Mouse (Mus musculus): ENCODE measurements around the gene Plekhg2. TPM values are rescaled to one million over a fixed set of nuclear protein-coding genes. Genes with fewer than 3 reads are reported as not detected.

Plekhg2 gene
- polyA plus RNA-seq, 1 experiment from 2014 or later, result 17.7 TPM

- WGBS, result 57% methylated on average over 17 of the region's 17 CpGs
- H3K27me3 ChIP-seq (replicated peaks; ENCODE audit: control insufficient read depth, insufficient read depth, low read length), result no peaks in the 10 kb centered on the region
- H3K4me1 ChIP-seq (ENCODE audit: control insufficient read depth, insufficient read depth, low read length), result peaks cover 33% of the 10 kb centered on the region
- H3K36me3 ChIP-seq (ENCODE audit: control insufficient read depth, insufficient read depth, low read length), result peaks cover 5% of the 10 kb centered on the region; the same call in 1 of the 2 replicates
- peak within 1 kb of the TSS; percentile 58 for H3K27ac ChIP-seq (ENCODE audit: low read depth, low read length)
- H3K9me3 ChIP-seq (replicated peaks; ENCODE audit: control insufficient read depth, low read length), result no peaks in the 10 kb centered on the region
- H3K9ac ChIP-seq (ENCODE audit: low read length), result peak within 1 kb of the TSS; percentile 74
- DNase-seq (ENCODE audit: low spot score) (no peak), ATAC-seq (no peak)
- peak within 1 kb of the TSS; percentile 51 for H3K4me3 ChIP-seq (ENCODE audit: low read depth, low read length)
- peak within 1 kb of the TSS; percentile 81 for H3K4me2 ChIP-seq (ENCODE audit: low read length)
These were observed 8.0 kb upstream of the Plekhg2 start, which contains the start of gene Zfp36 for GRCm38 (mm10) chr7:28380237-28381016. Gene Zfp36 (minus strand): TSS chr7:28380253.

GRCm38 (mm10) chr7:28378769-28379651 is 6.6 kb upstream of the Plekhg2 start:
- no peaks in the 10 kb centered on the region for H3K36me3 ChIP-seq (ENCODE audit: control insufficient read depth, insufficient read depth, low read length)
- peak overlapping the region; percentile 58 for H3K27ac ChIP-seq (ENCODE audit: low read depth, low read length)
- peak overlapping the region; percentile 51 for H3K4me3 ChIP-seq (ENCODE audit: low read depth, low read length)
- DNase-seq (ENCODE audit: low spot score) (peak; percentile 86), ATAC-seq (peak; percentile 64)
- H3K4me2 ChIP-seq (ENCODE audit: low read length), result peak overlapping the region; percentile 81
- peaks cover 33% of the 10 kb centered on the region for H3K4me1 ChIP-seq (ENCODE audit: control insufficient read depth, insufficient read depth, low read length)
- H3K27me3 ChIP-seq (replicated peaks; ENCODE audit: control insufficient read depth, insufficient read depth, low read length), result no peaks in the 10 kb centered on the region
- no peaks in the 10 kb centered on the region for H3K9me3 ChIP-seq (replicated peaks; ENCODE audit: control insufficient read depth, low read length)
- peak overlapping the region; percentile 74 for H3K9ac ChIP-seq (ENCODE audit: low read length)
- WGBS, result 1% methylated on average over 53 of the region's 53 CpGs

- Histone ChIP-seq H3K36me3 (ENCODE audit: control insufficient read depth, insufficient read depth, low read length) (no peaks in the 10 kb centered on the region), H3K27me3 (replicated peaks; ENCODE audit: control insufficient read depth, insufficient read depth, low read length) (no peaks in the 10 kb centered on the region)
- WGBS, result 57% methylated on average over 32 of the region's 32 CpGs
These were observed 5.8 kb upstream of the Plekhg2 start for GRCm38 (mm10) chr7:28378066-28378690.

GRCm38 (mm10) chr7:28377190-28378065 is 5.0 kb upstream of the Plekhg2 start:
- H3K27me3 ChIP-seq (replicated peaks; ENCODE audit: control insufficient read depth, insufficient read depth, low read length), result no peaks in the 10 kb centered on the region
- H3K4me2 ChIP-seq (ENCODE audit: low read length), result peak overlapping the region; percentile 81; the same call in 1 of the 2 replicates
- ATAC-seq, result no peak
- peaks cover 33% of the 10 kb centered on the region for H3K4me1 ChIP-seq (ENCODE audit: control insufficient read depth, insufficient read depth, low read length)
- H3K36me3 ChIP-seq (ENCODE audit: control insufficient read depth, insufficient read depth, low read length), result no peaks in the 10 kb centered on the region
- no peak overlapping the region for H3K27ac ChIP-seq (ENCODE audit: low read depth, low read length)
- no peak for DNase-seq (ENCODE audit: low spot score)
- peak overlapping the region; percentile 51 for H3K4me3 ChIP-seq (ENCODE audit: low read depth, low read length)
- H3K9ac ChIP-seq (ENCODE audit: low read length), result 0 out of 2 replicates have a peak overlapping the region, but pooled peaks have one; percentile 3
- H3K9me3 ChIP-seq (replicated peaks; ENCODE audit: control insufficient read depth, low read length), result no peaks in the 10 kb centered on the region
- 79% methylated on average over 18 of the region's 18 CpGs for WGBS

More at GRCm38 (mm10) chr7:28378066-28378690, 5.8 kb upstream of the Plekhg2 start:
- H3K4me2 ChIP-seq (ENCODE audit: low read length), result peak overlapping the region; percentile 81
- H3K4me3 ChIP-seq (ENCODE audit: low read depth, low read length), result peak overlapping the region; percentile 51
- H3K9me3 ChIP-seq (replicated peaks; ENCODE audit: control insufficient read depth, low read length), result no peaks in the 10 kb centered on the region
- no peak for ATAC-seq
- H3K9ac ChIP-seq (ENCODE audit: low read length), result peak overlapping the region; percentile 74
- no peak overlapping the region for H3K27ac ChIP-seq (ENCODE audit: low read depth, low read length)
- peaks cover 33% of the 10 kb centered on the region for H3K4me1 ChIP-seq (ENCODE audit: control insufficient read depth, insufficient read depth, low read length)
- DNase-seq (ENCODE audit: low spot score), result no peak

- 8% methylated on average over 30 of the region's 30 CpGs for WGBS
- H3K36me3 ChIP-seq (ENCODE audit: control insufficient read depth, insufficient read depth, low read length), result no peaks in the 10 kb centered on the region
- no peaks in the 10 kb centered on the region for H3K27me3 ChIP-seq (replicated peaks; ENCODE audit: control insufficient read depth, insufficient read depth, low read length)
- peaks cover 25% of the 10 kb centered on the region for H3K4me1 ChIP-seq (ENCODE audit: control insufficient read depth, insufficient read depth, low read length)
- DNase-seq (ENCODE audit: low spot score) (no peak), ATAC-seq (no peak)
- peak overlapping the region; percentile 55 for H3K9ac ChIP-seq (ENCODE audit: low read length)
- H3K4me3 ChIP-seq (ENCODE audit: low read depth, low read length), result peak overlapping the region; percentile 28
- peak overlapping the region; percentile 58 for H3K4me2 ChIP-seq (ENCODE audit: low read length)
- H3K27ac ChIP-seq (ENCODE audit: low read depth, low read length), result peak overlapping the region; percentile 79
- no peaks in the 10 kb centered on the region for H3K9me3 ChIP-seq (replicated peaks; ENCODE audit: control insufficient read depth, low read length)
These were observed 3.8 kb upstream of the Plekhg2 start for GRCm38 (mm10) chr7:28376011-28376771.

- 1% methylated on average over 36 of the region's 36 CpGs for WGBS
- peak overlapping the region; percentile 55 for H3K9ac ChIP-seq (ENCODE audit: low read length)
- peak overlapping the region; percentile 58 for H3K4me2 ChIP-seq (ENCODE audit: low read length)
- peaks cover 27% of the 10 kb centered on the region for H3K4me1 ChIP-seq (ENCODE audit: control insufficient read depth, insufficient read depth, low read length)
- H3K27me3 ChIP-seq (replicated peaks; ENCODE audit: control insufficient read depth, insufficient read depth, low read length), result no peaks in the 10 kb centered on the region
- ATAC-seq (peak; percentile 54), DNase-seq (ENCODE audit: low spot score) (peak; percentile 93)
- H3K27ac ChIP-seq (ENCODE audit: low read depth, low read length), result peak overlapping the region; percentile 79
- peak overlapping the region; percentile 28 for H3K4me3 ChIP-seq (ENCODE audit: low read depth, low read length)
- H3K9me3 ChIP-seq (replicated peaks; ENCODE audit: control insufficient read depth, low read length), result no peaks in the 10 kb centered on the region
- no peaks in the 10 kb centered on the region for H3K36me3 ChIP-seq (ENCODE audit: control insufficient read depth, insufficient read depth, low read length)
These were observed 3.0 kb upstream of the Plekhg2 start for GRCm38 (mm10) chr7:28375176-28375921.

- Histone ChIP-seq H3K4me1 (ENCODE audit: control insufficient read depth, insufficient read depth, low read length) (peaks cover 31% of the 10 kb centered on the region), H3K27ac (ENCODE audit: low read depth, low read length) (no peak overlapping the region), H3K4me3 (ENCODE audit: low read depth, low read length) (no peak overlapping the region), H3K27me3 (replicated peaks; ENCODE audit: control insufficient read depth, insufficient read depth, low read length) (no peaks in the 10 kb centered on the region), H3K4me2 (ENCODE audit: low read length) (no peak overlapping the region; the same call in 1 of the 2 replicates), H3K9me3 (replicated peaks; ENCODE audit: control insufficient read depth, low read length) (no peaks in the 10 kb centered on the region), H3K9ac (ENCODE audit: low read length) (no peak overlapping the region), H3K36me3 (ENCODE audit: control insufficient read depth, insufficient read depth, low read length) (peaks cover 4% of the 10 kb centered on the region; the same call in 1 of the 2 replicates)
- no peak for DNase-seq (ENCODE audit: low spot score)
- ATAC-seq, result no peak
- WGBS, result 82% methylated on average over 10 of the region's 10 CpGs
These were observed 2.2 kb upstream of the Plekhg2 start for GRCm38 (mm10) chr7:28374647-28375046.

Measured in forebrain, embryonic 14.5 days (tissue).